Mouse (Mus musculus): Measurements from ENCODE around the gene Olfr1032. TPM values are rescaled to one million over a fixed set of nuclear protein-coding genes. Genes with fewer than 3 reads are reported as not detected.

The Olfr1032 gene
- not detected for polyA plus RNA-seq (2017; shearing (Covaris generic))

DNA sequence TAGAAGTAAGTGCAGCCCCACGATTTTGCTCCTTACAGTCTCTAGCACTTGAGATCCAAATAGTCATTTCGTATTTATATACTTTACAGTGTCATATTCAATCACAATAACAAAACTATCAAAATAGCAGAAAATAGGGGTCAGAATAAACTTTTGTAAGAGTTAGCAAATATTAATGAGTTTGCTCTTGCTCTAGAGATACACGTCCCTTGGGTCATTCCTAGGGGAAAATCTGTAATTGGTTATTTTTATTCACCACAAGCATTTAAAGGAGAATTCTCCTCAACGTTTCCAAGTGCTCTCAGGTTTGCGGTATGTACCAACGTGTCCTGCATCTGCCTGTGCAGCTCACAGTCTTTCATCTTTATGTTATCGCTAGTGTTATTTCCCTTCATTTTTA, at the start of gene Olfr1032:
Olfr1032 (plus strand) TSS at position 301 of the 400 bp plus-strand sequence.

DNA sequence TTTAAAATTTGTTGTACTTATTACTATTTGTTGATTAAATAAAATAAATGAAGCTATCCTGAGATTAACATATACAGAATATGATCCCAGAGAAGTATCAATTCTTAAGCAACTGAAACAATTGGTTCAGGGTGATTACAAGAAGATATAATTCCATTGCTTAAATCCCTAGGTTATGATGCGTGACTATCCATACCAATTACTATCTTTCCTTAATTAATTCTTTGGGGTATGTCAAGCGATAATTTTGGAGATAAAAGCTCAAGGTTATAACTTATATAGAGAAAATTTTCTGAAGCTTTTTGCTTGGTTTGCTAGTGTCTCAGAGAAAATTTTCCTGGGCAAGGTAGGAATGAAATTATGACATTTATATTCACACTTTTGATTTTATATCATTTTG, 31.7 kb upstream of the Olfr1032 start, which contains the start of gene Olfr1029:
Olfr1029 (plus strand) TSS at position 301 of the 400 bp plus-strand sequence.

DNA sequence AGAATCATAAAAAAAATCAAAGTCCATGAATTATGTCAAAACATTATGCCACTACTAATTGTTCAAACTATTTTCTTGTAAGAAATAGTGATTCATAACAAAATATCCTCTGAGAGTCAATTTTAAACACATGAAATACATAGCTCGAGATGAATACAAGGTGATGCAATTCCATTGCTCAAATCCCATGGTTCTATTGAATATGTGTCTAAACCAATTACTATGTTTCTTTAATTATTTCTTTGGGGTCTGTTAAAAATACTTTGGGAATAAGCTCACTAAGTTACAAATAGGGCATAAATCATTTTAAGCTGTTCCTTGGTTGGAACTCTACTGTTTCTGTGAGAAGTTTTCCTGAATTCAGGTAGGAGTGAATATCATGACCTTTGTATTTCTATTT, 26.4 kb upstream of the Olfr1032 start, which contains the start of gene Olfr1030:
Olfr1030 (plus strand) TSS at position 301 of the 400 bp plus-strand sequence.

DNA sequence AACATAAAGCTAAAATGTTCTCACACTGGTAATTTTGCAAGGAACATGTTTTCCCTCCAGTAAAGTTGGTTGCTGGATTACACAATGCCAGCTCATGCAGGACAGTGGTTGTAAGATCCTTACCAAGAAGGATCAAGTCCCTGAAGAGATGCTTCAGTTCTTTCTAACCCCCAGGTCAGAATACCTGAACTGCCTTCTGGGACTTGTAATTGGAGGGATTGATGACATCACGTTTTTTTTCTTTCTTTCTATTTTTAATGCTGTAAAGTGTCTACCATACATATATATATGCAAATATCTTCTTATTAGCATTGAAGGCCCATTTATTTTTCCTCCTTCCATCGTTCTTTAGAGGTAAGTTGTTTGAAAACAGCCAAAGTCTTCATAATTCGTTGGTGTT, 15.3 kb upstream of the Olfr1032 start, which contains the start of gene Olfr1031:
Olfr1031 (plus strand) TSS at position 301 of the 400 bp plus-strand sequence.

DNA sequence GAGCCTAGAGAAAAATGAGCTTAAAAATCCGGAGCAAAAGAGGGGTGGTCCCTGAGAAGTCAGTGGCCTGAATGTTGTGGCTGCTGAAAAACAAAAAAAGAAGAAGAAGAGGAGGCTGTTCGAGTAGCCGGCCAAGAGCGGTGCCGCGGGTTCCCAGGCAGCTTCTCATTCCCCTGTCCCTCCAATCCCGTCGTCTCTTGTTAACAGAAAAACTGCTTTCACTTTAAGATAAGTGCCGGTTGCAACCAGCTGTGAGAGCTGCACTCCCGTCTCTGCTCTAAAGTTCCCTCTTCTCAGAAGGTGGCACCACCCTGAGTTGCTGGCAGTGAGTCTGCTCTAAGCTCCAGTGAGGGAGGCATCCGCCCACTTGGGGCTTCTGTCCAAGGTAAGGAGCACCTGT, 15.1 kb downstream of the Olfr1032 start, which contains the start of gene Olfr1033:
Olfr1033 (plus strand) TSS at position 228 of the 400 bp plus-strand sequence.

DNA sequence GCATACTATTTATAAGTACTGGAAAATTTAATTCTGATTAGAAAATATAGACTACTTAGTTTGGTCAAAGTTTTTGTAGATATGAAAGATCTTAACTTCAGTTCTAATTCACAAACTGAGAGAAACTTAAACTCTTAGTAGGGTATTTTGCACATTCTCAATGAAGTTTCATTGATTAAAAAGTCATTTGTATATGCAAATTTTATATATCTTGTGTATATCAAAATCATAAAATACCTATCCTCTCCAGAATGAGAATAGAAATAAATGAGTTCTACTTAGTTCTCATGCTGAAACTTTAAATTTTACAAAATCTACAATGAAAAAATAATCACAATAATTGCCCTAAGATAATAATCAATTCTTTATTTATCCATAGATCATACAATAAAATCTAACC, 40.2 kb downstream of the Olfr1032 start, which contains the start of gene Olfr1034:
Olfr1034 (plus strand) TSS at position 301 of the 400 bp plus-strand sequence.

Other genes with a start within 250 kb of the Olfr1032 start
- gene Olfr1012, start 242.8 kb upstream of the Olfr1032 start, polyA plus RNA-seq (2017; shearing (Covaris generic)): not detected
- gene Olfr1013, start 238.4 kb upstream of the Olfr1032 start, polyA plus RNA-seq (2017; shearing (Covaris generic)): not detected
- not detected for gene Olfr1014, start 232.8 kb upstream of the Olfr1032 start, polyA plus RNA-seq (2017; shearing (Covaris generic))
- gene Olfr1015, start 223.5 kb upstream of the Olfr1032 start, polyA plus RNA-seq (2017; shearing (Covaris generic)): not detected
- not detected for gene Olfr1016, start 203.0 kb upstream of the Olfr1032 start, polyA plus RNA-seq (2017; shearing (Covaris generic))
- gene Olfr1018, start 187.1 kb upstream of the Olfr1032 start, polyA plus RNA-seq (2017; shearing (Covaris generic)): not detected
- not detected for gene Olfr1019, start 160.1 kb upstream of the Olfr1032 start, polyA plus RNA-seq (2017; shearing (Covaris generic))
- not detected for gene Olfr1020, start 158.5 kb upstream of the Olfr1032 start, polyA plus RNA-seq (2017; shearing (Covaris generic))
- gene Olfr1022, start 136.9 kb upstream of the Olfr1032 start, polyA plus RNA-seq (2017; shearing (Covaris generic)): not detected
- gene Olfr1023, start 119.9 kb upstream of the Olfr1032 start, polyA plus RNA-seq (2017; shearing (Covaris generic)): not detected
- gene Olfr1024, start 100.5 kb upstream of the Olfr1032 start, polyA plus RNA-seq (2017; shearing (Covaris generic)): not detected
- gene Olfr1025-ps1, start 90.3 kb upstream of the Olfr1032 start, polyA plus RNA-seq (2017; shearing (Covaris generic)): not detected
- gene Olfr1026, start 84.0 kb upstream of the Olfr1032 start, polyA plus RNA-seq (2017; shearing (Covaris generic)): not detected
- gene Olfr1028, start 55.1 kb upstream of the Olfr1032 start, polyA plus RNA-seq (2017; shearing (Covaris generic)): not detected
- not detected for gene Olfr1029, start 31.6 kb upstream of the Olfr1032 start, polyA plus RNA-seq (2017; shearing (Covaris generic))
- not detected for gene Olfr1030, start 26.3 kb upstream of the Olfr1032 start, polyA plus RNA-seq (2017; shearing (Covaris generic))
- gene Olfr1031, start 15.2 kb upstream of the Olfr1032 start, polyA plus RNA-seq (2017; shearing (Covaris generic)): not detected
- not detected for gene Olfr1033, start 15.1 kb downstream of the Olfr1032 start, polyA plus RNA-seq (2017; shearing (Covaris generic))
- gene Olfr1034, start 40.3 kb downstream of the Olfr1032 start, polyA plus RNA-seq (2017; shearing (Covaris generic)): not detected
- not detected for gene Olfr1036, start 68.5 kb downstream of the Olfr1032 start, polyA plus RNA-seq (2017; shearing (Covaris generic))
- not detected for gene Olfr1037, start 81.8 kb downstream of the Olfr1032 start, polyA plus RNA-seq (2017; shearing (Covaris generic))
- not detected for gene Olfr1039, start 130.4 kb downstream of the Olfr1032 start, polyA plus RNA-seq (2017; shearing (Covaris generic))
- not detected for gene Olfr1040, start 141.2 kb downstream of the Olfr1032 start, polyA plus RNA-seq (2017; shearing (Covaris generic))
- gene Olfr1042, start 156.3 kb downstream of the Olfr1032 start, polyA plus RNA-seq (2017; shearing (Covaris generic)): not detected
- gene Olfr1043, start 162.0 kb downstream of the Olfr1032 start, polyA plus RNA-seq (2017; shearing (Covaris generic)): not detected
- gene Olfr1044, start 172.3 kb downstream of the Olfr1032 start, polyA plus RNA-seq (2017; shearing (Covaris generic)): not detected
- gene Olfr52, start 180.1 kb downstream of the Olfr1032 start, polyA plus RNA-seq (2017; shearing (Covaris generic)): not detected
- gene Olfr1045, start 197.5 kb downstream of the Olfr1032 start, polyA plus RNA-seq (2017; shearing (Covaris generic)): not detected
- not detected for gene Olfr1046, start 213.8 kb downstream of the Olfr1032 start, polyA plus RNA-seq (2017; shearing (Covaris generic))
- gene Olfr1047, start 225.9 kb downstream of the Olfr1032 start, polyA plus RNA-seq (2017; shearing (Covaris generic)): not detected
- gene Olfr1048, start 234.7 kb downstream of the Olfr1032 start, polyA plus RNA-seq (2017; shearing (Covaris generic)): not detected

Measured in inflammation-experienced regulatory T-cells, adult 16 weeks (primary cell).